Mouse (Mus musculus) hindbrain, postnatal 0 days (tissue): ENCODE measurements around the gene Ndufa4. TPM values are rescaled to one million over a fixed set of nuclear protein-coding genes. Genes with fewer than 3 reads are reported as not detected.
"Not testable (repeated sequence)": the region's sequence is repeated elsewhere in the genome, so short reads cannot be mapped to it uniquely, and the experiment has no call there.

Source experiments
- ATAC-seq: fragments of 200-750 bp; cut with Nextera tagmentation; 2 replicates; pipeline ENCODE4 v1.8.0; 2017; ENCODE audit warnings: mild to moderate bottlenecking, moderate TSS enrichment, moderate library complexity
- DNase-seq: peaks from one replicate; pipeline ENCODE4 v3.0.0-alpha.2; 2015; ENCODE audit warnings: low spot score
- H3K27ac ChIP-seq: fragments of 300-500 bp; sonication (generic); 2 replicates; pipeline ENCODE4 v1.5.1; 2014; ENCODE audit warnings: mild to moderate bottlenecking
- H3K27me3 ChIP-seq: fragments of 300-500 bp; sonication (generic); 2 replicates; pipeline ENCODE4 v1.6.1; 2014; ENCODE audit warnings: low read length, mixed read lengths; ENCODE audit not compliant: insufficient read depth
- H3K36me3 ChIP-seq: fragments of 300-500 bp; sonication (generic); 2 replicates; pipeline ENCODE4 v1.6.1; 2014; ENCODE audit warnings: low read length, mixed read lengths; ENCODE audit not compliant: insufficient read depth
- H3K4me1 ChIP-seq: fragments of 300-500 bp; sonication (generic); 2 replicates; pipeline ENCODE4 v1.6.1; 2014; ENCODE audit warnings: antibody characterized with exemption, low read length, mixed read lengths; ENCODE audit not compliant: insufficient read depth
- H3K4me2 ChIP-seq: fragments of 300-500 bp; sonication (generic); 2 replicates; pipeline ENCODE4 v1.6.1; 2014; ENCODE audit warnings: low read depth, mild to moderate bottlenecking, low read length, moderate library complexity, mixed read lengths
- H3K4me3 ChIP-seq: fragments of 300-500 bp; sonication (generic); 2 replicates; pipeline ENCODE4 v1.5.1; 2014; ENCODE audit warnings: low read length
- H3K9ac ChIP-seq: fragments of 300-500 bp; sonication (generic); replicated peaks from 2 replicates; pipeline ENCODE4 v1.6.1; 2014; ENCODE audit warnings: mild to moderate bottlenecking, low read length, moderate library complexity, mixed read lengths
- H3K9me3 ChIP-seq: fragments of 300-500 bp; sonication (generic); 2 replicates; pipeline ENCODE4 v1.6.1; 2016; ENCODE audit warnings: low read length, mixed read lengths
- CTCF ChIP-seq: IDR thresholded peaks from 2 replicates; pipeline ENCODE4 v1.5.1; 2016; ENCODE audit warnings: antibody characterized with exemption, control low read depth, low read depth
- WGBS: fragments of 180-500 bp; shearing (Covaris S2); extraction: QIAGEN DNeasy Blood & Tissue Kit; methylation state at CpG from one replicate; pipeline ENCODE4 v1.1.7; 2014; 5-methylcytosine and 5-hydroxymethylcytosine counted together
- polyA plus RNA-seq: library from polyadenylated mRNA; unstranded; fragments of >200 nt; fragmentation: Nextera tagmentation; extraction: Ambion mirVana; gene quantifications from 2 replicates; pipeline ENCODE4 v1.2.1, GENCODE M21; 2015
- total RNA-seq: library from RNA; depleted of rRNA; stranded (reverse); fragments of >200 nt; gene quantifications from 2 replicates; pipeline ENCODE4 v1.2.3, GENCODE M21; 2014; rRNA removed

Ndufa4 gene
- total and polyA plus RNA-seq, 2 experiments from 2014 or later: 701 to 1,722 TPM

GRCm38 (mm10) chr6:11926082-11926595 is 18.8 kb upstream of the Ndufa4 start:
- under 1% methylated on average over 30 of the region's 40 CpGs for WGBS
- Histone ChIP-seq H3K4me2 (peak overlapping the region; percentile 67), H3K4me3 (peak overlapping the region; percentile 81), H3K36me3 (0 out of 2 replicates have a peak, but pooled peaks cover 5% of the 10 kb centered on the region), H3K9me3 (no peaks in the 10 kb centered on the region), H3K27ac (peak overlapping the region; percentile 100), H3K4me1 (peaks cover 14% of the 10 kb centered on the region; the same call in 1 of the 2 replicates), H3K27me3 (no peaks in the 10 kb centered on the region), H3K9ac (peak overlapping the region; percentile 99)
- ATAC-seq (peak; percentile 90), DNase-seq (peak; percentile 70)
- no peak for TF ChIP-seq CTCF

GRCm38 (mm10) chr6:11925496-11926041 is 18.3 kb upstream of the Ndufa4 start:
- no peak for TF ChIP-seq CTCF

GRCm38 (mm10) chr6:11908170-11908569 is 873 bp upstream of the Ndufa4 start:
- H3K9me3 ChIP-seq: no peaks in the 10 kb centered on the region
- H3K27ac ChIP-seq: peak overlapping the region; percentile 89; the same call in 1 of the 2 replicates
- DNase-seq: peak; percentile 9
- no peak for ATAC-seq
- peak; percentile 22 for TF ChIP-seq CTCF
- peak overlapping the region; percentile 82 for H3K4me3 ChIP-seq
- 27% methylated on average over 7 of the region's 7 CpGs for WGBS
- H3K4me1 ChIP-seq: peaks cover 14% of the 10 kb centered on the region
- H3K4me2 ChIP-seq: peak overlapping the region; percentile 70
- peaks cover 3% of the 10 kb centered on the region; the same call in 1 of the 2 replicates for H3K36me3 ChIP-seq
- H3K27me3 ChIP-seq: no peaks in the 10 kb centered on the region
- peak overlapping the region; percentile 91 for H3K9ac ChIP-seq

More at GRCm38 (mm10) chr6:11925496-11926041, 18.3 kb upstream of the Ndufa4 start:
- peak overlapping the region; percentile 99 for H3K9ac ChIP-seq
- peak overlapping the region; percentile 100 for H3K27ac ChIP-seq
- peaks cover 14% of the 10 kb centered on the region; the same call in 1 of the 2 replicates for H3K4me1 ChIP-seq
- 0 out of 2 replicates have a peak, but pooled peaks cover 5% of the 10 kb centered on the region for H3K36me3 ChIP-seq
- peak overlapping the region; percentile 81 for H3K4me3 ChIP-seq
- peak overlapping the region; percentile 67 for H3K4me2 ChIP-seq
- 1% methylated on average over 20 of the region's 20 CpGs for WGBS
- DNase-seq (peak; percentile 95), ATAC-seq (peak; percentile 97)
- no peaks in the 10 kb centered on the region for H3K9me3 ChIP-seq
- H3K27me3 ChIP-seq: no peaks in the 10 kb centered on the region

GRCm38 (mm10) chr6:11906890-11907268 is 418 bp downstream of the Ndufa4 start:
- 0% methylated on average over 5 of the region's 5 CpGs for WGBS
- Histone ChIP-seq H3K4me1 (peaks cover 14% of the 10 kb centered on the region), H3K9ac (peak overlapping the region; percentile 91), H3K4me2 (peak overlapping the region; percentile 70), H3K27ac (peak overlapping the region; percentile 89), H3K4me3 (peak overlapping the region; percentile 82), H3K9me3 (no peaks in the 10 kb centered on the region), H3K36me3 (peaks cover 3% of the 10 kb centered on the region; the same call in 1 of the 2 replicates), H3K27me3 (no peaks in the 10 kb centered on the region)
- ATAC-seq (peak; percentile 35; the same call in 1 of the 2 replicates), DNase-seq (peak; percentile 30)
- no peak for TF ChIP-seq CTCF

GRCm38 (mm10) chr6:11900809-11901310 is 6.4 kb downstream of the Ndufa4 start:
- DNase-seq (no peak), ATAC-seq (no peak)
- H3K4me1 ChIP-seq: peaks cover 4% of the 10 kb centered on the region; the same call in 1 of the 2 replicates
- TF ChIP-seq CTCF: no peak
- 87% methylated on average over 4 of the region's 4 CpGs for WGBS
- H3K9me3 ChIP-seq: no peaks in the 10 kb centered on the region
- no peak overlapping the region for H3K9ac ChIP-seq
- H3K27me3 ChIP-seq: no peaks in the 10 kb centered on the region
- no peak overlapping the region for H3K27ac ChIP-seq
- H3K36me3 ChIP-seq: peaks cover 20% of the 10 kb centered on the region; the same call in 1 of the 2 replicates
- no peak overlapping the region for H3K4me3 ChIP-seq
- H3K4me2 ChIP-seq: no peak overlapping the region

- H3K9me3 ChIP-seq, DNase-seq, H3K9ac ChIP-seq, ATAC-seq, H3K4me2 ChIP-seq, H3K27ac ChIP-seq, H3K4me1 ChIP-seq, H3K27me3 ChIP-seq, H3K36me3 ChIP-seq, H3K4me3 ChIP-seq: not testable (repeated sequence)
- no CpG with 5 or more reads among the region's 2 CpGs for WGBS
Observed at GRCm38 (mm10) chr6:11875364-11875763, 31.9 kb downstream of the Ndufa4 start.

Other genes with a start within 250 kb of the Ndufa4 start
- gene Phf14, start 312 bp upstream of the Ndufa4 start, total RNA-seq: 81.5 and 84.4 TPM in 2 replicates
- 86.2 and 89.3 TPM in 2 replicates for gene Phf14, start 312 bp upstream of the Ndufa4 start, polyA plus RNA-seq